Mouse (Mus musculus): ENCODE results near the gene Lin7a. TPM values are rescaled to one million over a fixed set of nuclear protein-coding genes. Genes with fewer than 3 reads are reported as not detected.

Lin7a gene
- polyA plus RNA-seq, 1 experiment from 2014 or later, result 0.74 TPM

DNA sequence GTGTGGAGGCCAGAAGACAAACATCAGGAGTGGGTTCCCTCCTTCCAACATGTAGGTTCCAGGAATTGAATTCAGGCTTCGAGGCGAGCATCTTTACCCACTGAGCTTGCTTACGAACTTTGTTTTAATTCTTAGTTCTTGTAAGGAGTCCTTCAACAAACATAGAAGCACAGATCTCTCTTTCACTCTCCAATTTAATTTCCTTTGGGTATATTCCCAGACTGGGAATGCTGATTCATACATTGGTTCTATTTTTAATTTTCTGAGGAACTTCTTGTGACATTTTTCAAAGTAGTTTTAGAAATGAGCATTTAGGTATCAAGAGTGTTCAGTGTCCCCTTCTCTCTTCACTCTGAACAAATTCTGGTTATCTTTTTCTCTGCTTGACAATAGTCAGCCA is 68.0 kb downstream of the Lin7a start:
- H3K27me3 ChIP-seq (ENCODE audit: control insufficient read depth, insufficient read depth, low read length), result no peaks in the 10 kb centered on the region
- TF ChIP-seq CTCF (IDR thresholded peaks at IDR 0.05; ENCODE audit: low read depth) (no peak), EP300 (optimal IDR thresholded peaks at IDR 0.05) (no peak)
- H3K9ac ChIP-seq (ENCODE audit: low read length), result no peak overlapping the region
- no peak overlapping the region for H3K4me2 ChIP-seq (replicated peaks; ENCODE audit: low read depth)
- no peaks in the 10 kb centered on the region for H3K4me1 ChIP-seq (replicated peaks; ENCODE audit: control insufficient read depth, insufficient read depth)
- DNase-seq (ENCODE audit: low spot score), result no peak
- no peak for ATAC-seq (ENCODE audit: low FRiP score, low TSS enrichment)
- H3K36me3 ChIP-seq (ENCODE audit: control insufficient read depth, insufficient read depth, low read length), result no peaks in the 10 kb centered on the region
- 78% methylated on average over 3 of the region's 3 CpGs for WGBS
- no peak overlapping the region for H3K4me3 ChIP-seq (ENCODE audit: low read depth, low read length)
- no peak overlapping the region for H3K27ac ChIP-seq (replicated peaks)
- no peaks in the 10 kb centered on the region for H3K9me3 ChIP-seq (ENCODE audit: control insufficient read depth, low read length)

DNA sequence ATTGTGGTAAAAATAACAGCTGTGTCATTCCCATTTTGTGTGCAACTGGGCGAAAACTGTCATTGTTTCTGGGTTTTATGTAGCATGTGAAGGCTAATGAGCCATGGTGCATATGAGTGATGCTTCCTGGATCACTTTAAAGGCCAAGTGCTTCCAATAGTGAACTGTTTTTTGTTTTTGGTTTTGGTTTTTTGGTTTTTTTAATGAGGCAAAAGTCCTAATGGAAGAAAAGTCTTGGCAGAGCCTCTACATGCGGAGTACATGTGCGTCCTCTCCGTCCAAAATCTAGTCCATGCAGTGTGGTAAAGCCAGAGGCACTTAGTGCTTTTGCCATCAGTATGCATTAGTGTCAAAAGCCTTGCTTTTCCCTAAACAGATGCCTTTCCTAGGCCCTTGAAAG is 69.7 kb downstream of the Lin7a start:
- Histone ChIP-seq H3K27ac (replicated peaks) (no peak overlapping the region), H3K9ac (ENCODE audit: low read length) (no peak overlapping the region), H3K36me3 (ENCODE audit: control insufficient read depth, insufficient read depth, low read length) (no peaks in the 10 kb centered on the region), H3K27me3 (ENCODE audit: control insufficient read depth, insufficient read depth, low read length) (no peaks in the 10 kb centered on the region), H3K4me1 (replicated peaks; ENCODE audit: control insufficient read depth, insufficient read depth) (no peaks in the 10 kb centered on the region), H3K4me2 (replicated peaks; ENCODE audit: low read depth) (no peak overlapping the region), H3K4me3 (ENCODE audit: low read depth, low read length) (no peak overlapping the region), H3K9me3 (ENCODE audit: control insufficient read depth, low read length) (no peaks in the 10 kb centered on the region)
- WGBS, result 82% methylated on average over 4 of the region's 4 CpGs
- ATAC-seq (ENCODE audit: low FRiP score, low TSS enrichment) (no peak), DNase-seq (ENCODE audit: low spot score) (no peak)
- TF ChIP-seq EP300 (optimal IDR thresholded peaks at IDR 0.05) (no peak), CTCF (IDR thresholded peaks at IDR 0.05; ENCODE audit: low read depth) (no peak)

DNA sequence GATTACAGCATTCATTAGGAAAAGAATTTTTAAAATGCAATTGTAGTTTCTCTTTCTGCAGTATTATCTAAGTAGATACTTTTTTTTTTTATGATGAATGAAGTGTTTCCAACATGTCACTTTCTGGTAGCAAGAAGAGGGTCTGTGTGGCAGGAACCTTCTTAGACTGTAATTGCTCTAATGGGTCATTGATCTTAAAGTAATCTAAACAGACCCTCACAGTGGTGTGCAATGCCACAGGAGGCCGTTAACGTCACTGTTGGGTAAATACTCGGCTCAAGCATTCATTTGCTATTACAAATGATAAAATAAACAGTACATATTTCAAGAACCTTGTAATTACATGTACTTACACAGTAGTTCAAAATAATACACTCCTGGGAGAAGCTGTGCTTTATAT is 72.7 kb downstream of the Lin7a start:
- TF ChIP-seq EP300 (optimal IDR thresholded peaks at IDR 0.05), result no peak
- TF ChIP-seq CTCF (IDR thresholded peaks at IDR 0.05; ENCODE audit: low read depth), result no peak
- no peak overlapping the region for H3K4me3 ChIP-seq (ENCODE audit: low read depth, low read length)
- no peak overlapping the region for H3K27ac ChIP-seq (replicated peaks)
- no peaks in the 10 kb centered on the region for H3K9me3 ChIP-seq (ENCODE audit: control insufficient read depth, low read length)
- H3K36me3 ChIP-seq (ENCODE audit: control insufficient read depth, insufficient read depth, low read length), result no peaks in the 10 kb centered on the region
- 27% methylated on average over 3 of the region's 3 CpGs for WGBS
- no peak overlapping the region for H3K9ac ChIP-seq (ENCODE audit: low read length)
- ATAC-seq (ENCODE audit: low FRiP score, low TSS enrichment), result no peak
- no peaks in the 10 kb centered on the region for H3K27me3 ChIP-seq (ENCODE audit: control insufficient read depth, insufficient read depth, low read length)
- DNase-seq (ENCODE audit: low spot score), result no peak
- no peaks in the 10 kb centered on the region for H3K4me1 ChIP-seq (replicated peaks; ENCODE audit: control insufficient read depth, insufficient read depth)
- H3K4me2 ChIP-seq (replicated peaks; ENCODE audit: low read depth), result no peak overlapping the region

GRCm38 (mm10) chr10:107347842-107348241 is 76.4 kb downstream of the Lin7a start:
- TF ChIP-seq EP300 (optimal IDR thresholded peaks at IDR 0.05) (no peak), CTCF (IDR thresholded peaks at IDR 0.05; ENCODE audit: low read depth) (no peak)
- ATAC-seq (ENCODE audit: low FRiP score, low TSS enrichment), result no peak
- 82% methylated on average over 3 of the region's 3 CpGs for WGBS

DNA sequence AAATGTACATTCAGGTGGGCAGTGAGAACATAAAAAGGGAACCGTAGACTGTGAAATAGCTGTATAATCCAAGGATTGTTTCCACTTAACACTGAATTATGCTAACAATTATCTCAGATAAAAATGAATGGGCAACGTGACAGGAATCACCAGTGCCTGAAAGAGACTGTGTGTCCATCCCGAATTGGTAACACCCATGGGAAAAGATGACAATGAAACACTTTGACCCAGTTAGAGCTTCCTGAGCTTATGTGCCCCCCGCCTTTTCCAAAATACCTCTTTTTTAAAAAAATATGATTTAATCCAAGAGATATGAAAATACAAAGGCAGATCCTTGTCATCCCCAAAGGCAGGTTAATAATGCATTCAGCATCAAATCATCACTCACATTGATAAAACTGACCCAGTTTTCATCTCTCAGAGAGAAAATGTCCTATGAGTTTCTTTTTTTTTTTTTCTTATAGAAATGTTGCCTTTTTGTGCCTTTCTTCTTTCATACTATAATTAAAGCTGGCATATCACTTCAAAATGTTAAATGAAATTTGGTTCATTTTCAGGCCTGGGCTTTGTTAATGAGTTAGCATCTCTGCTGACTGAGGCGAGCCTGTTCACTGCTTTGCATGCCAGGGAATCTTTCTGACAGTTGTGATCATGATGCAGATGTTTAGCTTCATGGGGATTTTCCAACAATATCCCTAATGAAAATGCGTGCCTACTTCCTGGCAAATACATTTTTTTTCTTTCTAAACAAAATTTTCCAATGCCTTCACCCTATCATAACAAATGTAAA is 80.4 kb downstream of the Lin7a start:
- no peaks in the 10 kb centered on the region for H3K9me3 ChIP-seq (ENCODE audit: control insufficient read depth, low read length)
- H3K4me2 ChIP-seq (replicated peaks; ENCODE audit: low read depth), result no peak overlapping the region
- TF ChIP-seq EP300 (optimal IDR thresholded peaks at IDR 0.05), result no peak
- TF ChIP-seq CTCF (IDR thresholded peaks at IDR 0.05; ENCODE audit: low read depth), result no peak
- H3K9ac ChIP-seq (ENCODE audit: low read length), result no peak overlapping the region
- H3K27me3 ChIP-seq (ENCODE audit: control insufficient read depth, insufficient read depth, low read length), result no peaks in the 10 kb centered on the region
- 66% methylated on average over 6 of the region's 6 CpGs for WGBS
- no peaks in the 10 kb centered on the region for H3K4me1 ChIP-seq (replicated peaks; ENCODE audit: control insufficient read depth, insufficient read depth)
- no peak overlapping the region for H3K4me3 ChIP-seq (ENCODE audit: low read depth, low read length)
- ATAC-seq (ENCODE audit: low FRiP score, low TSS enrichment), result no peak
- no peak overlapping the region for H3K27ac ChIP-seq (replicated peaks)
- no peaks in the 10 kb centered on the region for H3K36me3 ChIP-seq (ENCODE audit: control insufficient read depth, insufficient read depth, low read length)
- no peak for DNase-seq (ENCODE audit: low spot score)

More at GRCm38 (mm10) chr10:107347842-107348241, 76.4 kb downstream of the Lin7a start:
- H3K27ac ChIP-seq (replicated peaks), result no peak overlapping the region
- H3K9ac ChIP-seq (ENCODE audit: low read length), result no peak overlapping the region
- H3K4me1 ChIP-seq (replicated peaks; ENCODE audit: control insufficient read depth, insufficient read depth), result no peaks in the 10 kb centered on the region
- H3K4me3 ChIP-seq (ENCODE audit: low read depth, low read length), result no peak overlapping the region
- no peaks in the 10 kb centered on the region for H3K36me3 ChIP-seq (ENCODE audit: control insufficient read depth, insufficient read depth, low read length)
- no peak for DNase-seq (ENCODE audit: low spot score)
- H3K4me2 ChIP-seq (replicated peaks; ENCODE audit: low read depth), result no peak overlapping the region
- H3K9me3 ChIP-seq (ENCODE audit: control insufficient read depth, low read length), result no peaks in the 10 kb centered on the region
- H3K27me3 ChIP-seq (ENCODE audit: control insufficient read depth, insufficient read depth, low read length), result no peaks in the 10 kb centered on the region

DNA sequence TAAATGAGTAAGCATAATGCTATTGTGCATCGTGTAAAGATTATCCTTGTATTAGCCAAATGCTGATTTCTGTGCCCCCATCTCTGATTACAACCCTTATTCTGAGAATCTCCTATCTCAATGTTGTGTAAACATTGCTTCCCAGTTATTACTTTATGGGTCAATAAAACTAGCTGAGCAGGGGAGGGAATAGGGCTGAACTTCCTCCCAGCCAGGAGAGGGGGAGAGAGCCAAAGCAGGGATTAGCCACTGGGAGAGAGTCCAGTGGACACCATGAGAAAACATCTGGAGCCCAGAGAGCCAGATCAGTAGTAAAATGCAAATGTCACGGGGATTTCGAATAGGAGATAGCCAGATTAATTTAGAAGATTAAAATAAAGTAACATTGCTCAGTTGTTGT is 82.0 kb downstream of the Lin7a start:
- DNase-seq (ENCODE audit: low spot score) (no peak), ATAC-seq (ENCODE audit: low FRiP score, low TSS enrichment) (no peak)
- H3K9me3 ChIP-seq (ENCODE audit: control insufficient read depth, low read length), result no peaks in the 10 kb centered on the region

More for the DNA sequence above, 82.0 kb downstream of the Lin7a start:
- H3K36me3 ChIP-seq (ENCODE audit: control insufficient read depth, insufficient read depth, low read length), result no peaks in the 10 kb centered on the region
- no peak overlapping the region for H3K27ac ChIP-seq (replicated peaks)
- WGBS, result 53% methylated on average over 3 of the region's 3 CpGs
- no peak overlapping the region for H3K9ac ChIP-seq (ENCODE audit: low read length)
- TF ChIP-seq EP300 (optimal IDR thresholded peaks at IDR 0.05) (no peak), CTCF (IDR thresholded peaks at IDR 0.05; ENCODE audit: low read depth) (no peak)
- no peaks in the 10 kb centered on the region for H3K4me1 ChIP-seq (replicated peaks; ENCODE audit: control insufficient read depth, insufficient read depth)
- H3K4me3 ChIP-seq (ENCODE audit: low read depth, low read length), result no peak overlapping the region
- no peaks in the 10 kb centered on the region for H3K27me3 ChIP-seq (ENCODE audit: control insufficient read depth, insufficient read depth, low read length)
- H3K4me2 ChIP-seq (replicated peaks; ENCODE audit: low read depth), result no peak overlapping the region
